Mouse (Mus musculus) monocyte, adult 2 months (primary cell): ENCODE measurements around the gene Psmb5.

Experiments
- DNase-seq, 2 experiments: peaks; one replicate each; pipeline ENCODE4 v3.0.0; 2022; ENCODE audit warnings: low spot score in 2 of 2, low read depth in 1 of 2

Psmb5 gene

DNA sequence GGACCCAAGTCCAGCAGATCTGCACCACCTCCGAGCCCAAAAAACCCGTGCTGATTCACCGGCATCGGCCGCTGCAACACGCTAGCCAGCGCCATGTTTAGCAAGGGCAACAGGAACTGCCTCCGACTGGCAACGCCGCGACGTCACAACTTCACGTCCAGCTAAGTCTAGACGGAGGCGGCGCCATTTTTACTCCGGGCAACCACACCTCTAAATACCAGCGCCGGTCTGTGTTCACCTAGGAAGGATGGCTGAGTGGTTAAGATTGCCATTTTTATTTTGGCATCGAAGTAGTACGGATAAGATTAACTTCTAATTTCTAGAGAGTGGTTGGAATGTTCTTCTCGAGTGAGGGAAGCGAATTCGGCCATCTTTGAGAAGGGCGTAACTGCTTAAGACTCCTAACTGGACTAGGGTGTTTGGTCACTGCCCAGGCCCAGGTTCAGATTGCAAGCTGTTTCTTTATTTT is at the start of gene Psmb5:
TSS of gene Psmb5 (minus strand) at position 126 of the 469 bp plus-strand sequence.
- peak; percentile 69 to 83 for DNase-seq

DNA sequence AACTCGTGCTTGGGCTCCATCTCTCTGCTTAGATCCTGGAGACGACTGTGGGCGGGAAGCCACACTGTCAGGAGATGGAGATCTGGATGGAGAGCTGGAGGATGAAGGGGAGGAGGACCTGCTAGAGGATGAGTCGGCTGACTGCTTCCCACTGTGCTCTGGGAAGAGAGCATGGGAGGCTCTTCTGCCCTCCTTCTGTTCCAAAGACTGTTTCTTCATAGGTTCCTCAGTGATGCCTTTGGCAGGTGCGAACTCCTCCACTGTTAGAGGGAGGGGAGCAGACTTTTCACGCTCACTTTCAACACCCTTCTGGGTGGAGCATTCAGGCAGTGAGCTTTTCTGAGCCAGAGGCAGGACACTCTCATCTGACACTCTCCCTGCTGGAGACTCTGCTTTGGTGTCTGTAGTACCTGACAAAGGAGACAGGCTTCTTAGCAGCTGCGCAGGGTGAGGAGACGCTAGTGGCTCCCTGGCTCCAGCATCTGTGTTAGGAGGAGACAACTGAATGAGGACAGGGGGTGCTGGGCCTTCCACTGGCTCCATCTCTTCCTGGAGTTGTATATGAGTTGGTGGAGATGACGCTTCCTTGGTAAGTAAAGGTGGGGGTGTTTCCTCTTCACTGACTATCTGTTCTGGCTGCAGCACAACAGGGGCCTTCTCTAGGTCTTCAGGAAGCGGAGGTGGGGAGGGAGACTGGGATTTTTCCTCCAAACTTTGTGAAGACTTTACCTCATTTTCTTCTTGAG is 46.8 kb upstream of the Psmb5 start:
- DNase-seq, result no peak

DNA sequence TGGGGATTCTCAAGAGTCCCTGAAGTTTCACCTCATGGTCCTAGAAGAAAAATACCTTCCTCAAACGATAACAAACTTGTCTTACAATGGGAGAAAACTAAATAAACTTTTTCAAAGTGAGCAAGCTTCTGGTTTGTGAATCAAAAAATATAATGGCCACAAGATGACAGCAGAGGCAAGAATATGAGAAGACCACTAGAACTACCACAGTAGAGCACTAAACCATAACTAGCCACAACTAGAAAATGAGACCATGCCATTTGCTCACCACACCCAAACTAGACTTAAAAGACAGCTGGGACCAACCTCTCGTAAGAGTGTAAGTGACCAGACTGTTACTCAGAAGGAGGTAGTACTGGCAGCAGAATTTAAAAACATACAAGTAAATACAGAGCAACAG is 42.2 kb upstream of the Psmb5 start:
- no peak for DNase-seq

DNA sequence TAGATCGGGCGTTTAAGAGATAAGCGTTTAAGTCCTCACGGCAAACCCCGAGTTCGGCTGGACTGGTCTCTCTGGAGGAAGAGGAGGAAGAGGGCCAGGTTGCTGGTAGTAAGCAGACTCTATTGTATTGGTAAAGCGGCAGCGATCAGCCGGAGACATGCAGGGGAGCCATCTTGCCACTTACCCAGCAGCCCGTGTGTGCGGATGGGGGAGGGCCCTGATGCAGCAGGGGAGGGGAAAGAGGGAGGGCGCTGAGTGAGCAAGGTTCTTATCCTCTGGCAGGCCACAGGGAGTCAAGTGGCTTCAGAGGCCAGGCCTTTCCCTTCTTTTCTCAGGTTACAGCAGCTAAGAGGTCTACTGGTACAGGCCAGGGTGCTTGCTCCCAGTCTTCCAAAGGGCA is 35.7 kb upstream of the Psmb5 start:
- DNase-seq, result peak; percentile 49 to 67

DNA sequence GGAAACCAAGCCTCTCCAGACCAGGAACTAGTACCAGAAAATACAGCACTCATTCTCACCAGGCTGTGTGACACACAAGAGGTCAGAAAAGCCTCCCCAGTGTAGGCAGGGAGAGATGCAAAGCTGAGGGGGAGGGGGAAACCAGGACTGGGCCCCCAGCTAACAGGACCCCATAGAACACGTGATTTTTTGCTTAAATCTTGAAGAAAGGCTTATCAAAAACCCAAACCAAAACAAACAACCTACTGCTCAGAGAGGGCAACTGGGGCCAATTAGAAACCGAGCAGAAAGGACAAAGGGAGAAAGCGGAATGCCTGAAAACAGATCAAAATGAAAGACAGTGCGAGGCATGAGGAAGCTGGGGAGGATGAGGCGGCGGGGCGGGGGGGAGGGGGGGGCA is 35.0 kb upstream of the Psmb5 start:
- no peak for DNase-seq

DNA sequence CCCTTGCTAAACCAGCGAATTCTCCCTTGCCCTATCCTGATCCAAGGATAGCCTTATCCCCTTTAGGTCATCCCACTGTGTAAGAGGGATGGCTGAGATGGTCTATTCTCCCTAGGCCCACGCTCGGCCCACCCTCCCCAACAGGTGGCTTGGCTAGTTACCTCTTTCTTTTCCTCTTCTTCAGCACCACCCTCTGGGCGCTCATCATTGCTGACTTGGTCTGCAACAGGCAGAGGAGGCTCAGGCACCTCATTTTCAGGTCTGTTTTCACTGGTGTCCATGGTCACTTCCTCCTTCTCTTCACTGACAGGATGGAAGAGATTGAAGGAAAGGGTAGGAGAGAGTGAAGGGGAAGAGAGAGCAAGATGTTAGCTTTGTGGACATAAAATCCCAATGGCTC is 33.7 kb upstream of the Psmb5 start:
- DNase-seq, result no peak

DNA sequence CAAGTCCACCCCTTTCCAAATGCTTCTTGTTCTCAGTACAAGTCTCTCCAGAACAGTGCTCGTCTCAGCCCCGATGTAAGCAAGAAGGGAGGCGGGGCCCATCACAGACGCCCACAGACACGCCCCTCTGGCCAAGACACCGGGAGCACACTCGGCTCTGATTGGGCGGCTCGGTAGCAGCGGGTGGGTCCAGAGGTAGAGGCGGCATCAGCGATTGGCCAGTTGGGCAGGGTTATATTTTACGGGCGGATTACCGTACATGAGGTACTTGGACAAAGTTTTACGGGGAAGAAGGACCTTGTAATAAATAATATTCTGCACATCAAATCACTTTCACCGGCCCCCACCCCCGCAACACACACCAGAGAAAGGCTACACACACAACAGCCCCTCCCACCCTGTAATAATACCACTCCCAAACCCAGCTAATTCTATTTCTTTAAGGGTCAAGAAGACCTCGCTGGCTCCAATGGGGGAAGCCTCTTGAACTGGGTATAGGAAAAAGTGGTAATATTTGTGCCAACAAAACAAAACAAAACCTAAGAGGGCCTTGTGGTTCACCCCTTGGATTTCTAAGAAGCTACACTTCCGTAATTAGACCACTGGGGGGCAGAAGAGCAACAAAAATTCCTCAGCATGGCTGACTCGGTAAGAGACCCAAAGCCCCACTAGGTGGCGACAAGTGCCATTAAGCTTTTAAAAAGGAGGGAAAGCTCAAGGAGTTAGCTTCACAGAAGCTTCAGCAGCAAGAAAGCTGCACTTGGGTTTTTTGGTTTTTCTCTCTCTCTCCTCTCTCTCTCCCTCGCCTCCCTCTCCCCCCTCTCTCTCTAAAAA is 33.0 kb upstream of the Psmb5 start:
- peak; percentile 70 to 75 for DNase-seq

DNA sequence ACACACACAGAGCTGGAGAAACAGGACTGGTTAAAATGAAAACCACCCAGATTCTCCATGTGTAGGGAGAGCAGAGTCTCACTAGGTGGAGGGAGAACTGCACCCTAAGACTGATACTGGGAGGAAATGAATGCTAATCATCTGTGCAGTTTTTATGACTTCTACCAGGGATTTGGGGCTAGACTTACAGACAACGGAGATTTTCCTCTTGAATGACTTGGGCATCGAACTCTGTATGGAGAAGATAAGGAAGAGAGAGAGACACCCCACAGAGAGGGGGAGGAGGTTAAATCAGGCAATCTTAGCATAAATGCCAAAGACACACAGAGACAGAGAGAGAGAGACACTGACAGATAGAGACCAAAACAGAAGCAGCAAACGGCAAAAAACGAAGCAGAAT is 30.1 kb upstream of the Psmb5 start:
- DNase-seq, result no peak

DNA sequence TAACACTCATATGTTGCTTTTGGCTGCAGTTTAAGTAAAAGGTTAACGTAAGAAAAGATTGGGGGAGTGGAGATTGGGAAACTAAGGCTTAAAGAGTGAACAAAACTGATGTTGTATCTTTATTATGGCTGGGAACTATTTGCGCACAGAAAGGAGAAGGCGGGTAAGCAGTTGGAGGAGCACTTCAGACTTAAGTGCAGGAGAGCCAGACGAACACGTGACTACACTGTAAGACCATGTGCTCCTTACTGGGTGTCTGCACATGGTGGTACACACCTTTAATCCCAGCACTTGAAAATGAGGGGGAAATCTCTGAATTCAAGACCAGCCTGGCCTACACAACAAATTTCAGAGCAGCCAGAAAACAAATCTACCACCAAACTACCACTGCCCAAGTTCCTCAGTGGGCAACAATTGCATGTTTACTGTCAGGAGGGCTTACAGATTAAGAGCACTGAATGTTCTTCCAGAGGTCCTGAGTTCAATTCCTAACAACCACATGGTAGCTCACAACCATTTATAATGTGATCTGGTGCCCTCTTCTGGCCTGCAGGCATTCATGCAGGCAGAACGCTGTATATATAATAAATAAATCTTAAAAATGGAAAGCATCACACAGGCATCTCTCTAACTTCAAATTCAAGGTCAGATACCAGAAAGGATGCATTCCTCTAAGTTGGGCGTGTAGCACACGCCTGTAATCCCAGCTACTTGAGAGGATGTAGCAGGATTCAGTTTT is 29.2 kb upstream of the Psmb5 start:
- DNase-seq, result no peak

DNA sequence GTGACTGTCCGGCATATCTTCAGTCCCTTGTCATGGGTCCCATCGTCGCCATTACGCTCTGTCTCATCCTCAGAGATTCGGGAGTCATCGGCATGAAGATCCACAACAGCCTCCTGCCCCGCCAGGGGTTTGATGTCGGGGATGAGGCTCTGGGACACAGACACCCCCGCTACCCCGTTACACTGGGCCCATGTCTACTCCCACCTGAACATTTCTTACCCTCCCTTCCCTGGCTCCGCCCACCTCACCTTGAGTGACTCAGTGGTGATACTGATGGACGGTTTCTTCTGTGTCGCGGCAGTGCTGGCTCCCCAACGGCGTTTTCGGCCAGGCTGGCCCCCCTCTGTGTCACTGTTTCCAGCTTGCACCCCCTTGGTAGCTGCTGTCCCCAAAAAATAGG is 28.6 kb upstream of the Psmb5 start:
- no peak for DNase-seq

DNA sequence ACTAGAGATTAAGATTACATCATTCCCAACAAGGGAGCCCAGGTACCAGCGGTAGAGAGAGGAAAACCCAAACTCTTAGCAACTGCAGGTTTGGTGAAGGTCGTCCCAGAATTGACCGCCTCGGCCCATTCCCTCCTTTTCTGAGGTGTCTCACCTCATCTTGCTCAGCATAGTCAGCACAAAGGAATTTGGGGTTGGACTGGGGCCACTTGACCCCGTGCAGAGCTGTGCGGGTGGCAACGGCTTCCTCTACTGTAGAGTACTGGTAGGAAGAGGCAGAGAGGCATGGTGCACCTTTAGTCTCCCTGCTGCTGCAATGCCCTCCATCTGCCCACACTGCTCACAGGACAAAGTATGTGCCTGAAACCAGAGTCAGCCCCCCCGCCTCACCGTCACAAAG is 26.5 kb upstream of the Psmb5 start:
- DNase-seq, result no peak

DNA sequence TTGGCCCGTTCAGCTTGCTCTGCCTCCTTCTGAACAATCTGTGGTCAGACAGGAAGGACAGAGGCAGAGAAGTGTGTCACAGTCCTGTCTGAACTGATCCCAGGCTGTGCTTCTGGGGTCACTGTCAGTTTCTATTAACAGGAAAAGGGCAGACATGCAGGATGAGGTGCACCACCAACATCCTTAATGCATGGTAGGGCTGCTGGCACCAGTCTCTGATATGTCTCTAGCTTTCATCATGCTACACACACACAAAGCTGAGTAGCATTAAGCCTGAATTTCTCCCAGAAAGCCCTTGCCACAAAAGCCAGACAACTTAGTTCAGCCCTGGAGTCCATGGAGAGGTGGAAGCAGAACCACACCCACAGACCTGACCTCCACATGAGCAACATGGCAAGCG is 25.2 kb upstream of the Psmb5 start:
- DNase-seq, result no peak

DNA sequence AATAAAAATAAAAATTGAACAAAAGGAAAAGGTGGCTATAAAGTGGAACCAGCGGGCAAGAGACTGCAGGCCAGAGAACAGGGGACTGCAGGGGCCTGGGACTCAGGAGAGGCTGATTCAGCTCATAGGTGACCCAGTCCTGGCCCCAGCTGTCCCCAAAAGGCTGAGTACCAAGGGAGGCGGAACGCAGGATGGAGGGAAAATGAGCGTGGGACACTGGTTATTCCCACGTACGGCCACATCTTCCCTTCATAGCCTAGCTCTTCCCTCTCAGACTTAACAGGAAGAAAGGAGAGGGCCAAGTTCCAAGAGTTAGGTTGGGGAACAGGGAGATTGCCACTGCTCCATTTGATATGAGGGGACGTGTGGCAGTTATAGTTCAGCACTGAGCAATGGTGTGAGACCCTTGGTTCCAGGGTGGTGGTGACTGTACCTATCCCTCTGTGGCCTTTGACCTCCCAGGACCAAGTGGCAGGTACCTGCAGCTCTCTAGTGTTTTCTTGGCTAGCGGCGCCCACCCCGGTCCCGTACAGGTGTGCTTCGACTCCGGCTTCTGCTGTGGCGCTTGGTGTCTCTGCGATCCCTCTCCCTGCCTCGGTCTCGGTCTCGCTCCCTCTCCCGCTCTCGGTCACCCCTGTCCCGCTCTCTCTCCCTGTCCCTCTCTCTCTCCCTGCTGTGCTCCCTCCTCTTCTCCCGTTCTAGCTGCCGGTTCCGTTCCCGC is 24.6 kb upstream of the Psmb5 start:
- DNase-seq, result no peak

DNA sequence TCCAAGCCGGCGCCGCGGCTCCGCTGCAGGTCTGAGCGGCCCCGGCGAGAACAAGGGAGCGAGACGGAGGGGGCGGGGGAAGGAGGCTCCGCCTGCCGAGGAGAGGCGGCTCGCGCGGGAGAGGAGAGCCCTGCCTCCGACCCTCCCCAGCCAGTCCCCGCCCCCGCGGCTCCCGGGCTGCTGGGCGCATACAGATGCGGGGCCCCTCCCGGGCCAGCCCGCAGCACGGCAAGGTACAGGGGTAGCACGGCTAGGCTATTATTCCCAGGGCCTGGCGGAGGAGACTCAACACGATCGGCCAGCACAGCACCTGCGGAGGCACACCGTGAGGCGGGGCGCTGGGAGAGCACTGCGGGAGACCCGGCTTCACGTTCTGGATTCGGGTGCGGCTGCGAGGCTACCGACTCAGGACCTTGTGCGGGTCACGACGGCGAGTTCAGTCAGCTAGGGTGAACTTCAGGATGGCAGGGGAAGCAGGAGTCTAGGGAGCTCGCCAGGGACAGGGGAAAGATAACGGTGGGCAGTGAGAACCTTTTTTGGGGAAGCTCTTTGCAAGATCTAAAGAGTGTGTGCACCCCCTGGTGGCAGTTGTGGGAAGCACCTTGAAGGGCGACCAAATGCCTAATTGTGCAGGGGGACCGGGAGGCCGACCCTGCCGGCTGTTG is 23.6 kb upstream of the Psmb5 start, which contains the start of gene Cdh24:
TSS of gene Cdh24 (minus strand) at position 60 of the 665 bp plus-strand sequence.
- peak; percentile 53 to 72 for DNase-seq

DNA sequence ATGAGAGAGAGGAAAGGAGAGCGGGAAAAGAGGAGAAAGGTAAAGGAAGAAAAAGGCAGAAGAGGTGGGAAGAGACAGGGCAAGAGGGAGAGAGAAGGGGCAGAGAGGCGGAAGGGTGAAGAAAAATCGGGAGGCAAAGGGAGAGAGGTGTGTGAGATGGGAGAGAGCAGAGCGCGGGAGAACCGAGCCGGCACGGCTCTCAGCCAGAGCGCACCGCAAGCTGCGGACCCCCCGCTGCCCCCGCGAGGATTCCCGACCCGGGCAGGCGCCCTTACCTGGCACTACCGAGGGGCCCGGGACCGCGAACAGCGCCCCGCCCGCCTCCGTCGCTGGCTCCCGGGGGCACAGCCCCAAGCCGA is 23.1 kb upstream of the Psmb5 start, which contains the start of gene Gm17606:
TSS of gene Gm17606 (plus strand) at position 7 of the 359 bp plus-strand sequence.
- no peak for DNase-seq

DNA sequence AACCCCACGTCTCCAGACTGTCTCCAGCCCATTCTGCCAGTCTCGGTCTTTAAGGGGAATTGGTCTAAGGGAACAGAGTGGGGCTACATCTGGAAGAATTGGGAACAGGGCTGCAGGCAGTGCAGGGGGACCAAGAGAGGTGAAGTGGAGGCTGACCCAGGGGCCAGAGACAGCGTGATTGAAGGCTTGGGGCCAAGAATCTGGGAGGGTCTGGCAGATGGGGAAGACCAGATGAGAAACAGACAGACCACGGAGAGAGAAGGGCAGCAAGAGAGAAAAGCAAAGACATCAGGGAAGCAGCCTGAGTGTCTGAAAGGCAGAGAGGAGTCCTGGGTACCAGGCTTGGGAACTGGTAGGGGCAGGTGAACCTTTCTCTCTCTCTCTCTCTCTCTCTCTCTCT is 22.3 kb upstream of the Psmb5 start:
- DNase-seq, result no peak

DNA sequence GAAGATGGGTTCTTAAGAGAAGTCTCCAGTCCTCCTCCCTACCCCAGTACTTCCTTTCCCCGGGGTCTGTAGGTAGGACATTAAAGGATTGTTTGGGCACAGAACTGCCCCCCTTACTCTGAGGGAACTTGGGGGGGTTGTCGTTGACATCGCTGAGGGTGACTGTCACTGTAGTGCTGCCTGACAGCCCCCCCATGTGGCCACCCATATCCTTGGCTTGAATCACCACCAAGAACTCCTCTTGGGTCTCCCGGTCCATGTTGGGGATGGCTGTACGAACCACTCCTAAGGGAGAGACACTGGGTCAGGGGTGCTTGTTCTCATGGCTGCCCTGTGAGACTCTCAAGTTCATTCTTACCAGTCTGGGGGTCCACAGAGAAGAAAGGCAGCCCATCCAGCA is 20.4 kb upstream of the Psmb5 start:
- no peak for DNase-seq

DNA sequence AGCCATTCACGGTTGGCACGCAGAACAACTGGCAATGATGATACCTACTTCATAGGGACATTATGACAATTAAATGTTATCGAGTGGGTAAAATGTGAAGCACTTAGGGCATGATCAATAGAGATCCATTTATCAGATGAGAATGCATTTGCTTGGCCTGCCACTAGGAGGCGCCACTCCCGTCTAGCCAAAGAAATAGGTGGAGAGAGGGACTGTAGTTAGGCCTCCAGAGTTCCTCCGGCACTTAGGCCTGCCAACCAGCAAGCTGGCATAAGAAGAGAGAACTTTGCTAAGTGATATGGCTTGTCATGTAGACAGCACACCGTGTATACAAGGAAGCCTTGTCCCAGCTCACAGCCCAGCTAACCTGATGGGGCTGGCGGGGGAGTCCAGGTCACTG is 19.1 kb upstream of the Psmb5 start:
- DNase-seq, result peak in 1 of 2 experiments; percentile 47

DNA sequence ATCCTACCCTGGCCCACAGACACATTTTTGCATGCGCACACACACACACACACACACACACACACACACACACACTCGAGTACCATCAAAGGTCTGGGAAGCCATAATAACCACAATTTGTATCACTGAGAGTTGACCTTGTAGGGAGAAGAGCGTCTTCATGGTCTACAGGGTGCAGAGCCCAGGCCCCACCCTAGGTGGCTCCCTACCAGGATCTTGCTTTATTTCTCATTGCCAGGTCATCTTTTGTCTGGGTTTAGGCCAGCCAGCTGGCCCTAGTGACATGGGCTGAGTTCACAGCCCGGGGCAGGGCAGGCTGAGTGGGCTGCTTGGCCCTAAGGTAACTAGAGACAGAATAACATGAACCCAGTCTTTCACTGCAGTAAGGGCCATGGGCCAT is 16.4 kb upstream of the Psmb5 start:
- no peak for DNase-seq

DNA sequence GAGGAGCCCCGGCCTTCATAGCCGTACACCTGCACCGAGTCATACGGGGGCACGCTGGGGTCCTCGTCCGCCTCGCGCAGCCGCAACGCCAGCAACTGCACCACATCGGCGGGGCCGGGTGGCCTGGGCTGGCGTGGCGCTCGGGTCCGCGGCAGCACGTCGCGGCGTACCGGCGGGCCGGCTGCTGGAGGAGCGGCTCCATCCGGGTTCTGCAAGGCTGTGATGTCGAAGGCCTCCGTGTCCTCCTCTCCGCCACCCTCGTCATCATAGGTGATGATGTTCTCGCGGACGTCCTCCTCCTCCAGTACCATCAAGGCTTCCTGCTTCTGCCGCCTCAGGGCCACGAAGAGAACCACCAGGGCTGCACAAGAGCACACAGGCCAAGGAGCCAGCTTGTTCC is 14.4 kb upstream of the Psmb5 start:
- DNase-seq, result no peak

DNA sequence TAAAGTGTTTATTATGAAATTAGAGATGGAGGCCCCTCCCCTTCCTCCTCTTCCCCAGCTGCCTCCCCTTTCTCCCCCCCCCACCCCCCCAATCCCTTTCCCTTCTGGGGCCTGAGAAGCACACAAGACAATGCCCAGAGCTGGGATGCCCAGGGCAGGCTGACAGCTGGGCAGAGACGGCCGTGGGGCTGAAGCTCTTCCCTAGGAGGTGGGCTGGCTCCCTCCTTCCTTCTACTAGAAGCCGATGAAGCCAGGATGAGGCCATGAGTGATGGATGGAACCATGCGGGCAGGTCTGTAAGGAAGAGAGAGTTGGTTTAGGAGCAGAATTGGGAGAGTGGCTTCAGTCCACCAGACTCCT is 13.4 kb upstream of the Psmb5 start:
- DNase-seq, result no peak
